Mouse (Mus musculus): ENCODE results near the gene Olfr680-ps1. TPM values are rescaled to one million over a fixed set of nuclear protein-coding genes. Genes with fewer than 3 reads are reported as not detected.
"Not testable (repeated sequence)": the region's sequence is repeated elsewhere in the genome, so short reads cannot be mapped to it uniquely, and the experiment has no call there.

The Olfr680-ps1 gene
- not detected in 2 replicates for total RNA-seq (2021)
- long read RNA-seq, experiment 1: 0 reads
- long read RNA-seq, experiment 2: 0 reads

DNA sequence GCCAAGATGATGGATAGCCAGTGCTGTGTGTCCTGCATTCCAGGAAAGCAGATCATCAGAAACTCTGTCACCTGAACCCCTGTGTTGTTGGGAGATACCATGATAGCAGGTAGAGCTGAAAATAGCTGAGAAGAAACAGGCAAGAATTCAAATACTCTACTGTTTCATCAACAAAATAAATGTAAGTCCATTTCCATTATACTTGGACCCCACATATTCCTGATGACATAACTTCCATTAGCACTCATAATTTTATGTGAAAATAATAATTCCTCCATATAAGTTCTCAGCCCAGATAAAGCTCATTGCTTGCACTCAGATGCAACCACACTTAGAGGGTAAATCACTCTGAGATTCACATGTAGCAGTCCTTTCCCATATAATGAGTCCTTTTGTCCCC is at the start of gene Olfr680-ps1:
Olfr680-ps1 (minus strand) TSS at position 101 of the 400 bp plus-strand sequence.
- not testable (repeated sequence) for DNase-seq

DNA sequence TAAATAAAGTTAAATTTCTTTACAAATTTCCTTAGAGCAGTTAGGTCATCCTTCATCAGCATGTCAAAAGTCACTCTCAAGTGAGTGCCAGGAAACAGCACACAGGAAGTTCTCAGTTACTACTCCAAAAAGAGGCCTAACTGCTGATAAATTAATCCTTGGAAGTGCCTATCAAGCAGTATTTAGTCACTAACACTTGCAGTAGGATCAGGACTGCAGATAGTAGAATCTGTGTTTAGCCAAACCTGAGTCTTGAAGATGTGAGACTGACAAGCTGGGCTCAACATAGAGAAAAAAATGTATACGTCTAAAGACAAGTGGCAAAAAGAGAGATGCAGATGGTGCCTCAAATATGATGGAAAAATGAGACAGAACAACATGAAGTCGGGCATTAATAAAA is 48.7 kb upstream of the Olfr680-ps1 start:
- no peak for DNase-seq

DNA sequence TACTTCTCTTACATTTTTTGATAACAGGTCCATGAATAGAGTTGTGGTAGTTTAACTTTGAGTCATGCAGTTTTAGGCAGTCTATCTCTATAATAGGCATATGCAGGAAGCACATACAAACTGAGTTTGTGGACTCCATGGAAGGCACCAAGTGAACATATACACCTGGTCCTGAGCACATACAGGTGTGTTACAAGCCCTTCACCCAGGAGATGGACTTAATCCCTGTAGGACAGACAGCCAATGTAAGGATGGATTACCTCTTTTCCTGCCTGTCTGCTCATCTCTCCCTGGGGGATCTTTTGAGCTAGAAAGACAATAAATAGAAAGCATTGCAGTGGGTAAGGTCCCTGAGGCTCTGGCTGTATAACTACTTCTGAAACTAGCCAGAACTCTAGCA is 23.9 kb upstream of the Olfr680-ps1 start, which contains the start of gene Olfr681:
Olfr681 (plus strand) TSS at position 301 of the 400 bp plus-strand sequence.
- DNase-seq: no peak

DNA sequence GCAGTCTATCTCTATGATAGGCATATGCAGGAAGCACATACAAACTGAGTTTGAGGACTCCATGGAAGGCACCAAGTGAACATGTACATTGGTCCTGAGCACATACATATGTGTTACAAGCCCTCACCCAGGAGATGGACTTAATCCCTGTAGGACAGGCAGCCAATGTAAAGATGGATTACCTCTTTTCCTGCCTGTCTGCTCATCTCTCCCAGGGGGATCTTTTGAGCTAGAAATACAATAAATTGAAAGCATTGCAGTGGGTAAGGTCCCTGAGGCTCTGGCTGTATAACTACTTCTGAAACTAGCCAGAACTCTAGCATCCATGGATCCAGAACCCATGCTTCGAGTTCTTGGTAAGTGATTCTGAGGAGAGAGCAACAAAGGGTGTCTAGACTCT is 11.7 kb downstream of the Olfr680-ps1 start, which contains the start of gene Olfr679:
Olfr679 (plus strand) TSS at position 301 of the 400 bp plus-strand sequence.
- no peak for DNase-seq

DNA sequence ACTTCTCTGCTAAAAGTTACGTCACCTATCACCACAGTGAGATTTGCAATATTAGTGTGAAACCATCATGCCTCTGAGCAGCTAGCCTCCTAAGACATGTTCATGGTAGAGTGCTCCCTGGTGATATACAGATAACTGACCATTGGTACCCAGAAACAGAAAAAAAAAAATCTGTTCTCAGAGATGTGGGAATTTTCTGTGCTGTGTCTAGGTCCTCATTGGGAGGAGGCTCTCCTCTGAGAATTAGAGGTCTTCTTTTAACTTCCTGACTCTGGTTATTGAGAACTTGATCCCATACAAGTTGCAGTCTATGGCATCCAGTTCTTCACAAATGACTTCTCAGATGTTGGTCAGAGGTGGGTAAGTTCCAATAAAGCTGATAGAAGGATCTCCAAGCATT is 28.4 kb downstream of the Olfr680-ps1 start, which contains the start of gene Olfr678:
Olfr678 (plus strand) TSS at position 301 of the 400 bp plus-strand sequence.
- no peak for DNase-seq

DNA sequence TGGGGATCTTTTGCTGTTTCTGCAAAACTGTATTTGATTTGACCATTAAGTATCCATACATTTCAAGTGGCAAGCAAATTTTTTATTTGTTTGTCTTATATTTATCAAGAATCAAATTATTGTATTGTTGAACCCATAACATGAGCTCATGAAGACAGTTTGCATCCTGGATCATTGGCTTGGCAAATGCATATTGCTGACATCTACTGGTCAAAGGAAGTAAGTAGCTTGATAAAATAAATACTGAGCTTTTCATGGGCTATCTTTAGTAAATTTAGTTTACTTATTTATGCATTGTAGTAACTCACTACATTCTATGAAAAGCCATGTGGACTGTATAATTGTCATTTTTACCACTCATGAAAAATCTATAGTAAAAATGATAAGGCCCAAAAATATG is 33.7 kb downstream of the Olfr680-ps1 start:
- DNase-seq: no peak

Other genes with a start within 250 kb of the Olfr680-ps1 start
- gene Usp17la, start 235.8 kb downstream of the Olfr680-ps1 start, total RNA-seq (2021): not detected in 2 replicates
- gene Olfr665, start 214.8 kb downstream of the Olfr680-ps1 start, total RNA-seq (2021): not detected in 2 replicates
- gene Olfr666, start 196.9 kb downstream of the Olfr680-ps1 start, total RNA-seq (2021): not detected in 2 replicates
- gene Olfr667, start 171.3 kb downstream of the Olfr680-ps1 start, total RNA-seq (2021): not detected in 2 replicates
- not detected in 2 replicates for gene Olfr668, start 164.8 kb downstream of the Olfr680-ps1 start, total RNA-seq (2021)
- gene Olfr669, start 158.6 kb downstream of the Olfr680-ps1 start, total RNA-seq (2021): not detected in 2 replicates
- gene Olfr670, start 130.2 kb downstream of the Olfr680-ps1 start, total RNA-seq (2021): not detected in 2 replicates
- gene Olfr671, start 113.7 kb downstream of the Olfr680-ps1 start, total RNA-seq (2021): not detected in 2 replicates
- gene Olfr672, start 90.8 kb downstream of the Olfr680-ps1 start, total RNA-seq (2021): not detected in 2 replicates
- gene Olfr675, start 64.4 kb downstream of the Olfr680-ps1 start, total RNA-seq (2021): not detected in 2 replicates
- not detected in 2 replicates for gene Olfr676, start 60.1 kb downstream of the Olfr680-ps1 start, total RNA-seq (2021)
- not detected in 2 replicates for gene Olfr677, start 41.4 kb downstream of the Olfr680-ps1 start, total RNA-seq (2021)
- not detected in 2 replicates for gene Olfr678, start 28.3 kb downstream of the Olfr680-ps1 start, total RNA-seq (2021)
- gene Olfr679, start 11.6 kb downstream of the Olfr680-ps1 start, total RNA-seq (2021): not detected in 2 replicates
- gene Olfr681, start 24.0 kb upstream of the Olfr680-ps1 start, total RNA-seq (2021): not detected in 2 replicates
- gene Olfr683, start 54.2 kb upstream of the Olfr680-ps1 start, total RNA-seq (2021): not detected in 2 replicates
- gene Olfr684, start 70.8 kb upstream of the Olfr680-ps1 start, total RNA-seq (2021): not detected in 2 replicates
- not detected in 2 replicates for gene Olfr685, start 93.2 kb upstream of the Olfr680-ps1 start, total RNA-seq (2021)
- gene Olfr686, start 114.7 kb upstream of the Olfr680-ps1 start, total RNA-seq (2021): not detected in 2 replicates
- not detected in 2 replicates for gene Olfr688, start 195.3 kb upstream of the Olfr680-ps1 start, total RNA-seq (2021)
- not detected in 2 replicates for gene Olfr689, start 218.3 kb upstream of the Olfr680-ps1 start, total RNA-seq (2021)
- not detected in 2 replicates for gene Olfr690, start 241.3 kb upstream of the Olfr680-ps1 start, total RNA-seq (2021)
- not detected in 2 replicates for gene Olfr691, start 249.5 kb upstream of the Olfr680-ps1 start, total RNA-seq (2021)

Data from adrenal gland, postnatal 14 days (tissue).